Mouse (Mus musculus) adrenal gland, postnatal 4 days (tissue): ENCODE results near the gene Ftl1. TPM values are rescaled to one million over a fixed set of nuclear protein-coding genes. Genes with fewer than 3 reads are reported as not detected.

Experiments used
- DNase-seq, 2 experiments: peaks; one replicate each; pipeline ENCODE4 v3.0.0; 2021 to 2022; ENCODE audit warnings: low spot score in 2 of 2, mixed read lengths in 2 of 2
- microRNA-seq: library from miRNA; unstranded; fragments of <30 nt; microRNA quantifications from one replicate; pipeline ENCODE4 v1.2.0, GENCODE M21; 2021
- total RNA-seq, 2 experiments: library from RNA; stranded (reverse); gene quantifications; 2 replicates each; pipeline ENCODE4 v1.2.3; 2021

The Ftl1 gene
- total RNA-seq, 2 experiments from 2014 or later, result 684 to 753 TPM

- DNase-seq, result no peak
These were observed 44.9 kb downstream of the Ftl1 start for GRCm38 (mm10) chr7:45414740-45415224.

GRCm38 (mm10) chr7:45413864-45414739 lies 45.6 kb downstream of the Ftl1 start:
- DNase-seq, result no peak

DNA sequence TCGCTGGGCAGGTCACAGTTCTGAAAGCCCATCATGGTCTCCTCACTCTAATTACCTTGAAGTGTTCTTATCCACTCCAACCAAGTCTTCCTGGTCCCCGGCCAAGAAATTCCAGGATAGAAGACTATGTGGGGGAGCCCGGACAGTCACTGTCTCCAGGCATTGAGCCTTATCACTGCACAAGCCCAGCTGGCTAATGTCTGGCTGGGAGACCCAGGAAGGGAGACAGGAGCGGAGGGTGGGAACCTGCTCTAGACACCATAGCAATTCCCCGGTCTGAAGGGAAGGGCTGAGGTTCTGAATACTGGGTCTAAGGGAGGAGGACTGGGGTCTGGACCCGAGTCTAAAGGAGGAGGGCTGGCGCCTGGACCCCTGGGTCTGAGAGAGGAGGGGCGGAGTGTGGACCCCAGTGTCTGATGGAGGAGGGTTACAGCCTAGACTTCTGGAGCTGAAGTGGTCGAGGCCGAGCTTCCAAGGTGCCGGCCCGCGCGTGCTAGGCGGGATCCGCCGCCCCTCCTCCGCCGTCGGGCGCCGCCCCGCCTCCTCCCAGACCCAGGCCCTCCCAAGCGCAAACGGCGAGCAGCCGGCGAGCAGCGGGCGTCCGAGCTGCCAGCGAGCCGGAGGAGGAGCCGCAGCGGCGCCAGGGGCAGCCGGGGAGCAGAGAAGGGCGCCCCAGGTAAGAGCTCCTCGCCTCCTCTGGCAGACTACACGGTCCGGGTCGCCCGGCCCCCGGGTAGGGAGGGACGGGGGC lies 46.4 kb downstream of the Ftl1 start, which contains the start of gene Ntf5:
Gene Ntf5 (plus strand): TSS at position 583 of the 751 bp plus-strand sequence.
- no peak for DNase-seq

DNA sequence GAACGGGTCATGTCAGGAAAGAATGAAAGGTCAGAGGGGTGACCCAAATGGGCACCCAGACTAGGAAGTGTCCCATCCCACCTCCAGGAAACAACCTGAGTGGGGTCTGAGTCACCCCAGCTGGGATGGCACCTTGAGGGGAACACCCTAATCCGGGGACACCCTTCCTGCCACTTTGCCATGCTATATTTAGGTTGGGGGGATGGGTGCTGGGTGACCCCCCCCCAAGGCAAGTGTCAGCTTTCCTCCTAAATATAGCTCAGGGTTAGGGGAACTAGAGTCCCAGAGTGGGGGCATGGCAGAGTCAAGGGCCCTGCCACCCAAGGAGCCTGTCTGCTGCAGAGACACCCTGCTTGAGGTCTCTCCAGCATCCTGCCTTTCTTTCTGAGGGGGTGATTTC lies 47.3 kb downstream of the Ftl1 start:
- DNase-seq, result no peak

- no peak for DNase-seq
These were observed 50.1 kb downstream of the Ftl1 start for GRCm38 (mm10) chr7:45409497-45410163.

DNA sequence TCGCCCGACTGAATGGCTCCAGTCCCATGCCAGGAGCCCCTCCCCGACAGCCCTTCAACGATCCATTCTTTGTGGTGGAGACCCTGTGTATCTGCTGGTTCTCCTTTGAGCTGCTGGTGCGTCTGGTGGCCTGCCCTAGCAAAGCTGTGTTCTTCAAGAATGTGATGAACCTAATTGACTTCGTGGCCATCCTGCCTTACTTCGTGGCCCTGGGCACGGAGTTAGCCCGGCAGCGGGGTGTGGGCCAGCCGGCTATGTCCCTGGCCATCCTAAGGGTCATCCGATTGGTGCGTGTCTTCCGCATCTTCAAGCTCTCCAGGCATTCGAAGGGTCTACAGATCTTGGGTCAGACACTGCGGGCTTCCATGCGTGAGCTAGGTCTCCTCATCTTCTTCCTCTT lies 50.7 kb downstream of the Ftl1 start:
- DNase-seq, result no peak

DNA sequence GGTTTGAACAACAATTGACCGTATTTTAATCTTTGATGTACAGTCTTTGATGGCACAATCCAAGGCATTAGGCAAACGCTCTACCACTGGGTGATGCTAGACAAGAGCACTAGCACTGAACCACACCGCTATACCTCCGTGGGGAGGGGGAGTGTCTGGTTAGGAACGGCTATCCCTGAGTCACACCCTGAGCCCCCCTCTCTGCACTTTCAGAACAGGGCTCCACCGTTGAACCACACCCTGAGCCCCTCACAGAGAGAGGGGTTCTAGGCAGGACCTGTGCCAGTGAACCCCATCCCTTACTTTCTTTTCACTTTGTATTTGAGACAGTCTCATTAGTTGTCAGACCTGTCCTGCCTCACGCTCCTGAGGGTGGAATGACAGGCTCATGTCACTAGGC lies 51.3 kb downstream of the Ftl1 start:
- no peak for DNase-seq

Small RNAs within 50 kb of the gene (microRNA-seq; reads per million reads assigned to microRNA genes)
- gene Gm22133, result not detected

Other genes with a start within 250 kb of the Ftl1 start
- under 1 TPM in 1 of 2 experiments, not detected in 1; 0.78 TPM for gene Dkkl1, start 247.7 kb downstream of the Ftl1 start, total RNA-seq
- gene Tead2, start 244.1 kb downstream of the Ftl1 start, total RNA-seq, result 10 to 100 TPM; 45.1 to 67.8 TPM
- gene Cd37, start 220.8 kb downstream of the Ftl1 start, total RNA-seq, result 1 to 10 TPM; 4.1 to 6.2 TPM
- under 1 TPM in 1 of 2 experiments, not detected in 1; 0.28 TPM for gene Slc6a16, start 218.8 kb downstream of the Ftl1 start, total RNA-seq
- gene Slc6a21, start 182.4 kb downstream of the Ftl1 start, total RNA-seq, result not detected
- gene Trpm4, start 126.1 kb downstream of the Ftl1 start, total RNA-seq, result 10 to 100 TPM; 17.0 to 18.1 TPM
- 10 to 100 TPM in 1 of 2 experiments, 1 to 10 TPM in 1; 6.7 to 13.0 TPM for gene Hrc, start 124.6 kb downstream of the Ftl1 start, total RNA-seq
- 1 to 10 TPM; 4.7 to 6.9 TPM for gene Ppfia3, start 92.9 kb downstream of the Ftl1 start, total RNA-seq
- gene Lin7b, start 89.3 kb downstream of the Ftl1 start, total RNA-seq, result 1 to 10 TPM; 4.8 to 4.9 TPM
- gene Snrnp70, start 64.1 kb downstream of the Ftl1 start, total RNA-seq, result 100 to 1,000 TPM; 499 to 509 TPM
- gene Kcna7, start 54.2 kb downstream of the Ftl1 start, total RNA-seq, result under 1 TPM; 0.14 to 0.28 TPM
- gene Ntf5, start 46.2 kb downstream of the Ftl1 start, total RNA-seq, result under 1 TPM; 0.20 to 0.67 TPM
- not detected for gene Lhb, start 39.1 kb downstream of the Ftl1 start, total RNA-seq
- 10 to 100 TPM; 38.6 to 40.2 TPM for gene Gys1, start 25.0 kb downstream of the Ftl1 start, total RNA-seq
- gene Ruvbl2, start 21.8 kb downstream of the Ftl1 start, total RNA-seq, result 10 to 100 TPM; 56.5 to 65.0 TPM
- gene Bax, start 7.0 kb upstream of the Ftl1 start, total RNA-seq, result 10 to 100 TPM; 75.8 to 78.4 TPM
- under 1 TPM; 0.45 to 0.54 TPM for gene Tulp2, start 22.0 kb upstream of the Ftl1 start, total RNA-seq
- gene Gm45808, start 26.9 kb upstream of the Ftl1 start, total RNA-seq, result 10 to 100 TPM; 14.9 to 20.7 TPM
- 10 to 100 TPM; 35.0 to 38.8 TPM for gene Dhdh, start 28.9 kb upstream of the Ftl1 start, total RNA-seq
- gene Nucb1, start 50.5 kb upstream of the Ftl1 start, total RNA-seq, result 100 to 1,000 TPM; 236 to 239 TPM
- gene Ppp1r15a, start 66.4 kb upstream of the Ftl1 start, total RNA-seq, result 10 to 100 TPM; 36.9 to 45.1 TPM
- gene Plekha4, start 66.4 kb upstream of the Ftl1 start, total RNA-seq, result 10 to 100 TPM; 12.5 to 17.5 TPM
- 1 to 10 TPM; 1.3 to 1.8 TPM for gene Hsd17b14, start 95.0 kb upstream of the Ftl1 start, total RNA-seq
- gene Bcat2, start 110.3 kb upstream of the Ftl1 start, total RNA-seq, result 10 to 100 TPM; 96.4 to 96.5 TPM
- under 1 TPM in 1 of 2 experiments, not detected in 1; 0.34 TPM for gene Fgf21, start 155.6 kb upstream of the Ftl1 start, total RNA-seq
- under 1 TPM in 1 of 2 experiments, not detected in 1; 0.22 TPM for gene Fut1, start 157.4 kb upstream of the Ftl1 start, total RNA-seq
- 1 to 10 TPM in 1 of 2 experiments, under 1 TPM in 1; 0.54 to 1.1 TPM for gene Izumo1, start 161.9 kb upstream of the Ftl1 start, total RNA-seq
- gene Rasip1, start 167.6 kb upstream of the Ftl1 start, total RNA-seq, result 10 to 100 TPM; 31.1 to 31.2 TPM
- 10 to 100 TPM; 11.5 to 14.2 TPM for gene Mamstr, start 180.1 kb upstream of the Ftl1 start, total RNA-seq
- under 1 TPM in 1 of 2 experiments, not detected in 1; 0.42 TPM for gene Fut2, start 206.5 kb upstream of the Ftl1 start, total RNA-seq
- under 1 TPM in 1 of 2 experiments, not detected in 1; 0.20 TPM for gene Ntn5, start 224.1 kb upstream of the Ftl1 start, total RNA-seq
- gene Sec1, start 234.5 kb upstream of the Ftl1 start, total RNA-seq, result under 1 TPM; 0.11 to 0.28 TPM
- gene Car11, start 240.0 kb upstream of the Ftl1 start, total RNA-seq, result 10 to 100 TPM; 15.1 to 16.4 TPM
- 100 to 1,000 TPM; 101 to 129 TPM for gene Dbp, start 245.2 kb upstream of the Ftl1 start, total RNA-seq